ENCODE assay signal across 9 mouse cellular contexts in the genomic region with DNA sequence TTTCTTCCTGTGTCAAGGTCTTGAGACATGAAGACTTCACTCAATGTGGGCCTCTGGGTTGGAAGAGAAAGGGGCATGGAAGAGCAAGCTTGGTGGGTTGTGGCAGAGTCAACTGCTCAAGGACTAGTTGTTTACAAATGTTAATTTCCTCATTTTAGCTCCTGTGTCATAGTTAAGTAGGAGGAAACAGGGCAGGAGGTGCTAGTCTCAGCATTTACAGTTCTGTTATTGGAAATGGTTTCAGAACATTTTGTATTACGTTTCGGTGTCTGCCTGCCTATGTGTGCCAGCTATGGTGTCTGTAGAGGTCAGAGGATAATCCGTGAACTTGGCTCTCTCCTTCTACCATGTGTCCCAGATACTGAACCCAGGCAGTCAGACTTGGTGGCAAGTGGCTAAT. TPM values are rescaled to one million over a fixed set of nuclear protein-coding genes. Genes with fewer than 3 reads are reported as not detected.
DNase-seq lines count a peak whose midpoint lies in the region; ATAC-seq and TF ChIP-seq lines count a peak whose summit lies in the region.
"Had no signal": no experiment of that assay in that cellular context is flagged by ENCODE, and none has a peak within 500 bp of the region (broad histone marks: within the 10 kb centered on the region; RNA-seq: fewer than 3 reads in every experiment).

No protein-coding gene starts in this region.

- no peaks in the 10 kb centered on the region for H3K9me3 ChIP-seq in forebrain, embryonic 13.5 days (replicated peaks)
- no peaks in the 10 kb centered on the region for H3K9me3 ChIP-seq in forebrain, embryonic 10.5 days
- no peaks in the 10 kb centered on the region for H3K9me3 ChIP-seq in lung, postnatal 0 days (ENCODE audit: low read length)
- no peaks in the 10 kb centered on the region for H3K9me3 ChIP-seq in intestine, embryonic 15.5 days

- TF ChIP-seq EP300 in lung, postnatal 0 days (IDR thresholded peaks at IDR 0.05), result no peak

- no peak overlapping the region for H3K4me2 ChIP-seq in forebrain, embryonic 13.5 days
- no peak overlapping the region for H3K4me2 ChIP-seq in lung, postnatal 0 days (replicated peaks; ENCODE audit: low read depth, low read length)
- no peak overlapping the region for H3K4me2 ChIP-seq in intestine, embryonic 15.5 days (replicated peaks)

- TF ChIP-seq POLR2A in small intestine, adult 2 months (IDR thresholded peaks at IDR 0.05; ENCODE audit: low read depth, low read length), result no peak

- no peak overlapping the region for H3K4me3 ChIP-seq in forebrain, embryonic 13.5 days
- H3K4me3 ChIP-seq in forebrain, embryonic 10.5 days, result no peak overlapping the region
- no peak overlapping the region for H3K4me3 ChIP-seq in lung, postnatal 0 days (ENCODE audit: low read depth, low read length)
- no peak overlapping the region for H3K4me3 ChIP-seq in intestine, embryonic 15.5 days (replicated peaks)
- H3K4me3 ChIP-seq in small intestine, adult 2 months (ENCODE audit: low read depth, low read length), result no peak overlapping the region

- no peak for TF ChIP-seq CTCF in lung, postnatal 0 days (IDR thresholded peaks at IDR 0.05)
- no peak for TF ChIP-seq CTCF in small intestine, adult 2 months (IDR thresholded peaks at IDR 0.05; ENCODE audit: extremely low read depth, insufficient read length, insufficient replicate concordance, low read depth, low read length)

- H3K27ac ChIP-seq in forebrain, embryonic 13.5 days, result peak overlapping the region; percentile 19; the same call in 1 of the 2 replicates
- H3K27ac ChIP-seq in forebrain, embryonic 10.5 days, result no peak overlapping the region
- H3K27ac ChIP-seq in lung, postnatal 0 days (ENCODE audit: low read length), result peak overlapping the region; percentile 8; the same call in 1 of the 2 replicates
- H3K27ac ChIP-seq in intestine, embryonic 15.5 days, result peak overlapping the region; percentile 20; the same call in 1 of the 2 replicates
- H3K27ac ChIP-seq in small intestine, adult 2 months (ENCODE audit: insufficient read depth, low read depth, low read length), result peak overlapping the region; percentile 32; the same call in 1 of the 2 replicates

- H3K36me3 ChIP-seq in forebrain, embryonic 13.5 days (ENCODE audit: poor library complexity, severe bottlenecking), result peaks cover 13% of the 10 kb centered on the region
- H3K36me3 ChIP-seq in forebrain, embryonic 10.5 days (replicated peaks), result peaks cover 36% of the 10 kb centered on the region
- H3K36me3 ChIP-seq in lung, postnatal 0 days (ENCODE audit: insufficient read depth, low read length), result no peaks in the 10 kb centered on the region
- 0 out of 2 replicates have a peak, but pooled peaks cover 4% of the 10 kb centered on the region for H3K36me3 ChIP-seq in intestine, embryonic 15.5 days
- no peaks in the 10 kb centered on the region for H3K36me3 ChIP-seq in small intestine, adult 2 months (ENCODE audit: control insufficient read depth, insufficient read depth, low read length)

- H3K9ac ChIP-seq in forebrain, embryonic 13.5 days, result no peak overlapping the region
- no peak overlapping the region for H3K9ac ChIP-seq in lung, postnatal 0 days (replicated peaks; ENCODE audit: low read depth)
- no peak overlapping the region for H3K9ac ChIP-seq in intestine, embryonic 15.5 days

- peaks cover 57% of the 10 kb centered on the region for H3K4me1 ChIP-seq in forebrain, embryonic 13.5 days
- H3K4me1 ChIP-seq in forebrain, embryonic 10.5 days, result peaks cover 40% of the 10 kb centered on the region
- H3K4me1 ChIP-seq in lung, postnatal 0 days (ENCODE audit: insufficient read depth, low read depth, low read length), result peaks cover 11% of the 10 kb centered on the region
- H3K4me1 ChIP-seq in intestine, embryonic 15.5 days (replicated peaks), result peaks cover 15% of the 10 kb centered on the region
- H3K4me1 ChIP-seq in small intestine, adult 2 months (ENCODE audit: control insufficient read depth, insufficient read depth, insufficient read length, low read length), result peaks cover 3% of the 10 kb centered on the region; the same call in 1 of the 2 replicates

- no peak for DNase-seq in forebrain, embryonic 10.5 days (ENCODE audit: extremely low spot score, low spot score)
- peak; percentile 43 for DNase-seq in lung, postnatal 0 days (ENCODE audit: low spot score)
- DNase-seq in lung, postnatal 25 days (ENCODE audit: low spot score), result no peak
- DNase-seq in left cerebral cortex, postnatal 25 days (ENCODE audit: low spot score in 2 of 2), result no peak
- DNase-seq in right cerebral cortex, postnatal 25 days, result no peak
- DNase-seq: cerebellum, postnatal 10 days had no signal

- ATAC-seq in forebrain, embryonic 13.5 days, result no peak
- ATAC-seq in lung, postnatal 0 days, result no peak
- ATAC-seq in intestine, embryonic 15.5 days, result 0 out of 2 replicates have a peak, but pooled peaks have one; percentile 3

- WGBS in forebrain, embryonic 13.5 days, result 78% methylated on average over 3 of the region's 3 CpGs
- WGBS in forebrain, embryonic 10.5 days, result 91% methylated on average over 3 of the region's 3 CpGs
- WGBS in lung, postnatal 0 days, result 63% methylated on average over 3 of the region's 3 CpGs
- WGBS in intestine, embryonic 15.5 days, result 86% methylated on average over 3 of the region's 3 CpGs
- 44% methylated on average over 3 of the region's 3 CpGs for WGBS in small intestine, adult 2 months

- intact Hi-C loops in left cerebral cortex, postnatal 25 days (cut with DNase I), result no loop called here

- H3K27me3 ChIP-seq in forebrain, embryonic 13.5 days, result no peaks in the 10 kb centered on the region
- H3K27me3 ChIP-seq in forebrain, embryonic 10.5 days (ENCODE audit: poor library complexity, severe bottlenecking), result 0 out of 2 replicates have a peak, but pooled peaks cover under 1% of the 10 kb centered on the region
- H3K27me3 ChIP-seq in lung, postnatal 0 days (replicated peaks; ENCODE audit: insufficient read depth, low read length), result no peaks in the 10 kb centered on the region
- no peaks in the 10 kb centered on the region for H3K27me3 ChIP-seq in intestine, embryonic 15.5 days (replicated peaks)
- H3K27me3 ChIP-seq in small intestine, adult 2 months (ENCODE audit: control insufficient read depth, insufficient read depth, low read length), result no peaks in the 10 kb centered on the region

RNA-seq across cellular contexts. Expression of a gene that starts 26.3 kb away (rescaled TPM):
- 14.2 and 14.5 TPM in 2 replicates for polyA plus RNA-seq in forebrain, embryonic 13.5 days (2015; fragmentation: Nextera tagmentation; extraction: Ambion mirVana)
- 13.1 and 13.5 TPM in 2 replicates for polyA plus RNA-seq in forebrain, embryonic 10.5 days (2016; fragmentation: Nextera tagmentation; extraction: Ambion mirVana)
- 22.5 and 23.7 TPM in 2 replicates for polyA plus RNA-seq in lung, postnatal 0 days (2015; fragmentation: Nextera tagmentation; extraction: Ambion mirVana)
- polyA plus RNA-seq in intestine, embryonic 15.5 days (2015; fragmentation: Nextera tagmentation; extraction: Ambion mirVana), result 10.2 and 11.1 TPM in 2 replicates
- polyA plus RNA-seq in small intestine, adult 2 months (2012; rRNA removed), result 1.4 and 1.6 TPM in 2 replicates
- total RNA-seq in left cerebral cortex, postnatal 25 days (2021), result 10 to 100 TPM; 17.0 to 18.4 TPM

RNA-seq across cellular contexts. Expression of a gene that starts 56.2 kb away (rescaled TPM):
- polyA plus RNA-seq in forebrain, embryonic 13.5 days (2015; fragmentation: Nextera tagmentation; extraction: Ambion mirVana), result 70.7 TPM in 2 replicates
- 81.4 and 84.2 TPM in 2 replicates for polyA plus RNA-seq in forebrain, embryonic 10.5 days (2016; fragmentation: Nextera tagmentation; extraction: Ambion mirVana)
- polyA plus RNA-seq in lung, postnatal 0 days (2015; fragmentation: Nextera tagmentation; extraction: Ambion mirVana), result 164 and 167 TPM in 2 replicates
- 107 and 114 TPM in 2 replicates for polyA plus RNA-seq in intestine, embryonic 15.5 days (2015; fragmentation: Nextera tagmentation; extraction: Ambion mirVana)
- polyA plus RNA-seq in small intestine, adult 2 months (2012; rRNA removed), result 107 and 123 TPM in 2 replicates
- total RNA-seq in left cerebral cortex, postnatal 25 days (2021), result 10 to 100 TPM; 47.4 to 59.4 TPM
